Mouse (Mus musculus): Measurements from ENCODE around the gene Shkbp1.
A peak's percentile ranks its signal among the peaks of the same experiment; 100 is the strongest.

Gene Shkbp1

GRCm38 (mm10) chr7:27310996-27311535 is 44.8 kb downstream of the Shkbp1 start:
- no peak for DNase-seq (ENCODE audit: low spot score in 2 of 2)

GRCm38 (mm10) chr7:27310306-27310705 is 45.5 kb downstream of the Shkbp1 start:
- DNase-seq (ENCODE audit: low spot score in 2 of 2), result no peak

GRCm38 (mm10) chr7:27309832-27310231 is 46.0 kb downstream of the Shkbp1 start:
- DNase-seq (ENCODE audit: low spot score in 2 of 2), result no peak

- DNase-seq (ENCODE audit: low spot score in 2 of 2), result no peak
Measured at GRCm38 (mm10) chr7:27308821-27309549, 46.8 kb downstream of the Shkbp1 start.

GRCm38 (mm10) chr7:27307551-27307950 is 48.3 kb downstream of the Shkbp1 start:
- DNase-seq (ENCODE audit: low spot score in 2 of 2), result no peak

- peak in 1 of 2 experiments; percentile 72 for DNase-seq (ENCODE audit: low spot score in 2 of 2)
Measured at GRCm38 (mm10) chr7:27306161-27307160, 49.4 kb downstream of the Shkbp1 start.

GRCm38 (mm10) chr7:27305091-27305730 is 50.6 kb downstream of the Shkbp1 start:
- DNase-seq (ENCODE audit: low spot score in 2 of 2), result no peak

- peak; percentile 43 to 81 for DNase-seq (ENCODE audit: low spot score in 2 of 2)
Measured at GRCm38 (mm10) chr7:27302172-27302571, 53.6 kb downstream of the Shkbp1 start.

GRCm38 (mm10) chr7:27300801-27301200 is 55.0 kb downstream of the Shkbp1 start:
- no peak for DNase-seq (ENCODE audit: low spot score in 2 of 2)

GRCm38 (mm10) chr7:27300351-27300750 is 55.5 kb downstream of the Shkbp1 start:
- no peak for DNase-seq (ENCODE audit: low spot score in 2 of 2)

- no peak for DNase-seq (ENCODE audit: low spot score in 2 of 2)
Measured at GRCm38 (mm10) chr7:27298816-27299215, 57.0 kb downstream of the Shkbp1 start.

- DNase-seq (ENCODE audit: low spot score in 2 of 2), result no peak
Measured at GRCm38 (mm10) chr7:27298033-27298610, 57.7 kb downstream of the Shkbp1 start.

GRCm38 (mm10) chr7:27296518-27296917 is 59.3 kb downstream of the Shkbp1 start:
- DNase-seq (ENCODE audit: low spot score in 2 of 2), result no peak

- DNase-seq (ENCODE audit: low spot score in 2 of 2), result no peak
Measured at GRCm38 (mm10) chr7:27295956-27296355, 59.9 kb downstream of the Shkbp1 start.
